8 mouse cellular contexts compared by ENCODE assay signal in the genomic region with DNA sequence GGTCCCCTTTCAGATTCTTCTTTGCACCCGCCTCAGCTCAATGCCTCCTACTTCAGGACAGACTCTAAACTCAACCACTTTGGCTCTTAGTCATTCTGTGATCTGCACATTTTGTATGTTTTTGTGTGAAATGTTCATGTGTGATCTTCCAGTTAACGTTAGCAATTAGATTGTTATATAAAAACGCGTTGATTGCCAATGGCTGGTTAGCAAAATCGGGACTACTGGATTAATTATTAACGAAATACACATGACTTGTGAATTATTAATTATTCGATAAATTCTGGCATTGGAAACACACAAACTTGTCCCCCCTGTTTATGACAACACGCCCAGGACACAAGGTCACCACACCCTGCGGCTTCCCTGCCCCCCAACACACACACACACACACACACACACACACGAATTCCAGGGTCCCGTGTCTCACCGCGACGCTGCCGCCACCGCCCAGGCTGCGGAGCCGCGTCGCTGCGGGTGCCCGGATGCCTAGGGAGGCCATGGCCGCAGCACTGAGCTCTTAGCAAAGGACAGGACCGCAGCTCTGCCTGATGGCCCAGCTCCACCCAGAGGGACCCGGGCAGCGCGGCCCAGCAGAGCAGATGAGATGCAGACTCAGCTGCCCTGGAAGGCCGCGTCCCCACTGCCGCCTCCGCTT. TPM values are rescaled to one million over a fixed set of nuclear protein-coding genes. Genes with fewer than 3 reads are reported as not detected.
DNase-seq lines count a peak whose midpoint lies in the region; ATAC-seq and TF ChIP-seq lines count a peak whose summit lies in the region.

No protein-coding gene starts in this region.

- no peaks in the 10 kb centered on the region for H3K27me3 ChIP-seq in heart, embryonic 14.5 days (ENCODE audit: control insufficient read depth, insufficient read depth, low read length)
- H3K27me3 ChIP-seq in hindbrain, embryonic 16.5 days (replicated peaks; ENCODE audit: control insufficient read depth, insufficient read depth, low read length) = no peaks in the 10 kb centered on the region
- H3K27me3 ChIP-seq in liver, embryonic 11.5 days (replicated peaks; ENCODE audit: control insufficient read depth, insufficient read depth, low read length) = no peaks in the 10 kb centered on the region

- H3K27ac ChIP-seq in heart, embryonic 14.5 days (replicated peaks in 1 of 2; ENCODE audit: control insufficient read depth in 1 of 2, insufficient read depth in 1 of 2, low read depth in 2 of 2, low read length in 2 of 2) = peak overlapping the region; percentile 89 to 97
- H3K27ac ChIP-seq in hindbrain, embryonic 16.5 days (ENCODE audit: low read depth, low read length) = peak overlapping the region; percentile 91
- H3K27ac ChIP-seq in liver, embryonic 11.5 days (ENCODE audit: low read depth, low read length) = peak overlapping the region; percentile 91
- peak overlapping the region; percentile 83 for H3K27ac ChIP-seq in olfactory bulb, adult 2 months (ENCODE audit: insufficient read depth, low read depth, low read length)

- under 1% methylated on average over 31 of the region's 31 CpGs for whole genome bisulfite sequencing in heart, embryonic 14.5 days
- 1% methylated on average over 27 of the region's 31 CpGs for WGBS in hindbrain, embryonic 16.5 days
- WGBS in liver, embryonic 11.5 days = under 1% methylated on average over 31 of the region's 31 CpGs
- 1% methylated on average over 31 of the region's 31 CpGs for WGBS in olfactory bulb, adult 2 months

- peaks cover 41% of the 10 kb centered on the region for H3K36me3 ChIP-seq in heart, embryonic 14.5 days (ENCODE audit: control insufficient read depth, insufficient read depth, low read length)
- H3K36me3 ChIP-seq in hindbrain, embryonic 16.5 days (ENCODE audit: control insufficient read depth, insufficient read depth, low read length) = peaks cover 12% of the 10 kb centered on the region
- peaks cover 15% of the 10 kb centered on the region for H3K36me3 ChIP-seq in liver, embryonic 11.5 days (ENCODE audit: control insufficient read depth, insufficient read depth, low read length)

- no peak for TF ChIP-seq CTCF in olfactory bulb, adult 2 months (IDR thresholded peaks at IDR 0.05; ENCODE audit: insufficient read depth, low read depth, low read length)

- peak; percentile 84 for ATAC-seq in heart, embryonic 14.5 days (ENCODE audit: insufficient number of reproducible peaks, insufficient read depth, low FRiP score, low read depth)
- ATAC-seq in hindbrain, embryonic 16.5 days = peak; percentile 91
- peak; percentile 87 for ATAC-seq in liver, embryonic 11.5 days (replicated peaks; ENCODE audit: low FRiP score)

- H3K9ac ChIP-seq in heart, embryonic 14.5 days (ENCODE audit: low read length) = peak overlapping the region; percentile 96
- peak overlapping the region; percentile 92 for H3K9ac ChIP-seq in hindbrain, embryonic 16.5 days (ENCODE audit: low read depth, low read length)
- H3K9ac ChIP-seq in liver, embryonic 11.5 days (ENCODE audit: low read depth, low read length) = peak overlapping the region; percentile 96

- H3K4me1 ChIP-seq in heart, embryonic 14.5 days (ENCODE audit: control insufficient read depth in 2 of 2, insufficient read depth in 2 of 2, low read length in 2 of 2) = peaks cover 0 to 21% of the 10 kb centered on the region in 2 experiments; a peak in 3 of 4 replicates
- H3K4me1 ChIP-seq in hindbrain, embryonic 16.5 days (ENCODE audit: control insufficient read depth, insufficient read depth, low read depth, low read length) = peaks cover 20% of the 10 kb centered on the region
- peaks cover 16% of the 10 kb centered on the region for H3K4me1 ChIP-seq in liver, embryonic 11.5 days (replicated peaks; ENCODE audit: control insufficient read depth, insufficient read depth, low read length)
- 0 out of 2 replicates have a peak, but pooled peaks cover 3% of the 10 kb centered on the region for H3K4me1 ChIP-seq in olfactory bulb, adult 2 months (ENCODE audit: control insufficient read depth, insufficient read depth, low read length)

- no peak for DNase-seq in heart, postnatal 14 days
- DNase-seq in ES-CJ7 (ENCODE audit: low read depth, low spot score) = peak; percentile 28
- DNase-seq in embryo, embryonic 11.5 days (ENCODE audit: low read depth, low spot score) = peak; percentile 14
- DNase-seq in liver, embryonic 11.5 days (ENCODE audit: low spot score) = no peak
- DNase-seq in cerebellum, postnatal 36 days = no peak

- intact Hi-C loops in heart, postnatal 14 days (cut with DNase I) = loop anchor here (10.0 kb wide), 1 partner anchor 107 kb away; the partner anchor contains the start of gene Zfp870

- no peak for TF ChIP-seq POLR2A in olfactory bulb, adult 2 months (IDR thresholded peaks at IDR 0.05; ENCODE audit: insufficient read depth, low read depth, low read length)

- peak overlapping the region; percentile 84 to 93 for H3K4me3 ChIP-seq in heart, embryonic 14.5 days (ENCODE audit: control insufficient read depth in 1 of 2, insufficient read depth in 1 of 2, low read depth in 1 of 2, low read length in 2 of 2)
- peak overlapping the region; percentile 84 for H3K4me3 ChIP-seq in hindbrain, embryonic 16.5 days (ENCODE audit: low read length)
- peak overlapping the region; percentile 88 for H3K4me3 ChIP-seq in liver, embryonic 11.5 days (ENCODE audit: low read depth, low read length)
- peak overlapping the region; percentile 78 for H3K4me3 ChIP-seq in olfactory bulb, adult 2 months (ENCODE audit: insufficient read depth, low read depth, low read length)

- H3K4me2 ChIP-seq in heart, embryonic 14.5 days (ENCODE audit: low read length) = peak overlapping the region; percentile 78
- H3K4me2 ChIP-seq in hindbrain, embryonic 16.5 days (ENCODE audit: low read length) = peak overlapping the region; percentile 65
- peak overlapping the region; percentile 79 for H3K4me2 ChIP-seq in liver, embryonic 11.5 days

- no peaks in the 10 kb centered on the region for H3K9me3 ChIP-seq in heart, embryonic 14.5 days (ENCODE audit: control insufficient read depth, low read length)
- H3K9me3 ChIP-seq in hindbrain, embryonic 16.5 days (ENCODE audit: control insufficient read depth, low read length) = no peaks in the 10 kb centered on the region
- no peaks in the 10 kb centered on the region for H3K9me3 ChIP-seq in liver, embryonic 11.5 days (ENCODE audit: control insufficient read depth, low read length)

RNA-seq across cellular contexts. Expression of gene Zfp871, which starts 0.5 kb away (rescaled TPM):
- 32.5 and 34.7 TPM in 2 replicates for polyA plus RNA-seq in heart, embryonic 14.5 days (2014; fragmentation: Nextera tagmentation; extraction: Ambion mirVana)
- total RNA-seq in heart, postnatal 14 days (2021) = 10 to 100 TPM; 36.0 to 40.5 TPM
- polyA plus RNA-seq in hindbrain, embryonic 16.5 days (2015; fragmentation: Nextera tagmentation; extraction: Ambion mirVana) = 35.9 and 41.2 TPM in 2 replicates
- 24.7 and 25.3 TPM in 2 replicates for polyA plus RNA-seq in liver, embryonic 11.5 days (2014; fragmentation: Nextera tagmentation; extraction: Ambion mirVana)
- polyA plus RNA-seq in olfactory bulb, adult 2 months (2012; ENCODE audit: insufficient read depth, insufficient read length, low replicate concordance, missing spikeins) = 68.0 and 91.8 TPM in 2 replicates

RNA-seq across cellular contexts. Expression of gene Zfp811, which starts 22.2 kb away (rescaled TPM):
- polyA plus RNA-seq in heart, embryonic 14.5 days (2014; fragmentation: Nextera tagmentation; extraction: Ambion mirVana) = 0.74 and 1.3 TPM in 2 replicates
- total RNA-seq in heart, postnatal 14 days (2021) = under 1 TPM; 0.22 to 0.24 TPM
- 45.5 and 48.7 TPM in 2 replicates for polyA plus RNA-seq in hindbrain, embryonic 16.5 days (2015; fragmentation: Nextera tagmentation; extraction: Ambion mirVana)
- 1.3 and 1.6 TPM in 2 replicates for polyA plus RNA-seq in liver, embryonic 11.5 days (2014; fragmentation: Nextera tagmentation; extraction: Ambion mirVana)
- not detected in 2 replicates for polyA plus RNA-seq in olfactory bulb, adult 2 months (2012; ENCODE audit: insufficient read depth, insufficient read length, low replicate concordance, missing spikeins)

RNA-seq across cellular contexts. Expression of gene Zfp799, which starts 42.5 kb away (rescaled TPM):
- polyA plus RNA-seq in heart, embryonic 14.5 days (2014; fragmentation: Nextera tagmentation; extraction: Ambion mirVana) = 9.1 and 13.0 TPM in 2 replicates
- total RNA-seq in heart, postnatal 14 days (2021) = 10 to 100 TPM; 11.8 to 12.0 TPM
- polyA plus RNA-seq in hindbrain, embryonic 16.5 days (2015; fragmentation: Nextera tagmentation; extraction: Ambion mirVana) = 13.2 and 17.8 TPM in 2 replicates
- 6.0 and 6.7 TPM in 2 replicates for polyA plus RNA-seq in liver, embryonic 11.5 days (2014; fragmentation: Nextera tagmentation; extraction: Ambion mirVana)
- polyA plus RNA-seq in olfactory bulb, adult 2 months (2012; ENCODE audit: insufficient read depth, insufficient read length, low replicate concordance, missing spikeins) = not detected in 2 replicates

Comparison
In these comparisons a context has a peak if more than half of its experiments do, and no peak if none do; other contexts are left out.
1. DNase-seq: peak in ES-CJ7 (single experiment) and embryo, embryonic 11.5 days (single experiment); none in heart, postnatal 14 days (0 of 2), liver, embryonic 11.5 days (single experiment) and cerebellum, postnatal 36 days (0 of 2).
2. RNA of gene Zfp811, which starts 22.2 kb away (polyA plus RNA-seq): 45.5 to 48.7 TPM in hindbrain, embryonic 16.5 days; 1.3 to 1.6 TPM in liver, embryonic 11.5 days, 0.74 to 1.3 TPM in heart, embryonic 14.5 days and not detected in olfactory bulb, adult 2 months; every median in the first group is over 10 times any median in the second.
3. Peak in every context shown above with its lines, with median percentiles within 50 percentile points of each other: ATAC-seq, H3K27ac ChIP-seq, H3K4me2 ChIP-seq, H3K4me3 ChIP-seq and H3K9ac ChIP-seq.